Mouse (Mus musculus) heart, embryonic 11.5 days (tissue): ENCODE measurements at regions not wholly inside any gene's neighbourhood (a gene's known extent, or its start where the extent isn't known, plus 50 kb on each side); places are given as distances from the start of the nearest gene placed in this dataset.
"Not testable (repeated sequence)": the region's sequence is repeated elsewhere in the genome, so short reads cannot be mapped to it uniquely, and the experiment has no call there.

Experiments used
- ATAC-seq: fragments of 200-750 bp; cut with Nextera tagmentation; replicated peaks from 2 replicates; pipeline ENCODE4 v1.8.0; 2017; ENCODE audit warnings: moderate library complexity; ENCODE audit not compliant: insufficient number of reproducible peaks, low FRiP score, low TSS enrichment
- H3K27ac ChIP-seq: fragments of 300-500 bp; sonication (generic); 2 replicates; pipeline ENCODE4 v1.5.1; 2014; ENCODE audit warnings: mild to moderate bottlenecking, low read depth, low read length
- H3K27me3 ChIP-seq: fragments of 300-500 bp; sonication (generic); 2 replicates; pipeline ENCODE4 v1.6.1; 2014; ENCODE audit warnings: mild to moderate bottlenecking, low read length, mixed read lengths; ENCODE audit not compliant: control insufficient read depth, insufficient read depth
- H3K36me3 ChIP-seq: fragments of 300-500 bp; sonication (generic); 2 replicates; pipeline ENCODE4 v1.6.1; 2014; ENCODE audit warnings: mild to moderate bottlenecking, low read length, moderate library complexity, mixed read lengths; ENCODE audit not compliant: control insufficient read depth, insufficient read depth
- H3K4me1 ChIP-seq: fragments of 300-500 bp; sonication (generic); 2 replicates; pipeline ENCODE4 v1.6.1; 2014; ENCODE audit warnings: low read length; ENCODE audit not compliant: control insufficient read depth, insufficient read depth
- H3K4me2 ChIP-seq: fragments of 300-500 bp; sonication (generic); 2 replicates; pipeline ENCODE4 v1.6.1; 2014; ENCODE audit warnings: mild to moderate bottlenecking, moderate library complexity
- H3K4me3 ChIP-seq: fragments of 300-500 bp; sonication (generic); 2 replicates; pipeline ENCODE4 v1.5.1; 2014; ENCODE audit warnings: low read depth, low read length
- H3K9ac ChIP-seq: fragments of 300-500 bp; sonication (generic); 2 replicates; pipeline ENCODE4 v1.6.1; 2014; ENCODE audit warnings: mild to moderate bottlenecking, low read depth, low read length, moderate library complexity
- H3K9me3 ChIP-seq: fragments of 300-500 bp; sonication (generic); replicated peaks from 2 replicates; pipeline ENCODE4 v1.6.1; 2016; ENCODE audit warnings: low read length; ENCODE audit not compliant: control insufficient read depth
- WGBS: fragments of 180-500 bp; shearing (Covaris S2); extraction: QIAGEN DNeasy Blood & Tissue Kit; methylation state at CpG from one replicate; pipeline ENCODE4 v1.1.7; 2014; ENCODE audit not compliant: insufficient replicate concordance; 5-methylcytosine and 5-hydroxymethylcytosine counted together

DNA sequence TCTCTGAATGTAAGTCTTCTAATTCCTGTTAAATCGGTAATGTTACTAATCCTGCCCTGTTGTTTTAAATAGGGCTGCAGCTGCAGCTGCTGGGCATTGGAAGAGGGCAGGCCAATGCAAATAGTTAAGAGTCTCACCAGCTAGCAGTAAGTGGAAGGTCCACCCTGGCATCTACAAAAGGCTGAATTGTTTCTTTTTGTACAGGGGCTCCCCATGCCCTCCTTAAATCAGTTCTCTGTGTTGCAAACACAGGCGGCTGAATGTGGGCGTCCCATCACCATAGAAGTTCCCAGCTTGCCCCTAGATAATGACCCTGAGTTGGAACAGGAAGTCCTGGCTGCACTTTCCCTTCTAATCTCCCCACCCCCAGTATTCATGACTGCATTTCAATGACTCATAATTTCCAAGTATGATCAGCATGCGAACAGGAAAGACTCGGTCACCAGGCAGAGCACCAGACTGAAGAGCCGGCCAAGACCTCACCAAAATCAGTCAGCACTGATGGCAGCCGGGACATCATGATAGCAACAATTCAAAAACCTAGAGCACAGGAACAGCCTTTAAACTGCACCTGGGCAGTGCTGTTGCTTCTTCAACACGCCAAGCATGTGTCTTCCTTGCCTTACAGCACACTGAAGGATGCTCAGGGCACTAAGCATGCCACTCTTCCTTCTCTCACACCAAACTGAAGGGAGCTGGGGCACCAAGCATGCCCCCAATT is 123.6 kb upstream of the Tbl1xr1 start:
- 47% methylated on average over 8 of the region's 8 CpGs for WGBS
- Histone ChIP-seq H3K27me3 (no peaks in the 10 kb centered on the region), H3K9me3 (no peaks in the 10 kb centered on the region), H3K4me1 (peaks cover 11% of the 10 kb centered on the region), H3K4me3 (no peak overlapping the region), H3K9ac (no peak overlapping the region), H3K36me3 (no peaks in the 10 kb centered on the region), H3K27ac (peak overlapping the region; percentile 4), H3K4me2 (no peak overlapping the region)
- ATAC-seq: peak; percentile 49; the same call in 1 of the 2 replicates

DNA sequence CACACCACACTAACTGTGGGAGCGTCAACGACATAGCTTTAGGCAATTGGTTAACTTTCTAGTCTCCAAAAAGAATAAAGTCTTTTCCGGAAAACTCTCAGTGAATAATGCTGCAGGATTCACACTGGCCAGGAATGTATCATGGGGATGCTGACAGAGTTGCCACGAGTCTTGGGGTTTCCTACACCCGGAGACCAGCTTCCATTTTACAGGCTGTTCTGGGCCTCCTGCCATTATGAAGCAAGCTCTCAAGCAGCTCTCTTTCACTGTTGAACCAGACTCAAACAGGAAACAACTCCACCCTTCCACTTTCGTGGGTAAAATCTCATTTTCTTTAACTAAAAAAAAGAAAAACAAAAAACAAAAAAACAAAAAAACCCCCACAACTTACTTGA is 123.0 kb upstream of the Tbl1xr1 start:
- no peak for ATAC-seq
- no peaks in the 10 kb centered on the region for H3K9me3 ChIP-seq
- WGBS: 79% methylated on average over 6 of the region's 6 CpGs
- no peaks in the 10 kb centered on the region for H3K36me3 ChIP-seq
- no peaks in the 10 kb centered on the region for H3K27me3 ChIP-seq
- H3K4me3 ChIP-seq: no peak overlapping the region
- no peak overlapping the region for H3K9ac ChIP-seq
- no peak overlapping the region for H3K4me2 ChIP-seq
- peaks cover 11% of the 10 kb centered on the region for H3K4me1 ChIP-seq
- H3K27ac ChIP-seq: peak overlapping the region; percentile 4

DNA sequence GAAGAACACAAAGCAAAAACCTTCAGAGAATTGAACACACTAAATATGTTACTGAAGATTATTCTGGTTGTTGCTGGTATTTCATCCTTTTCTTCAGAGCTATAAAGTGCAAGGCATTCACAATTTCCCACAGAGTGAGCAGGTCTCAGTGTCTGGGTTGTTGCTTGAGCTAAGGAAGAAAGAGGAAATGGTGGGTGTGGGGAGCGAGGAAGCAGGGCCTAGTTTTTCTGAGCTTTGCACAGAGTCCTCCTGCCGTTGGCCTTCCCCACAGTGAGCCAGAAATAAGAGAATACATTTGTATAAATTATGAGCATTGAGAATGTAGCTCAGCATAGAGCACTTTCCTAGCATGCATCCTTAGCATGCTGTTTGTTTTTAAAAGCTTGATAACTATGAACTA is 120.8 kb upstream of the Tbl1xr1 start:
- H3K27ac ChIP-seq: no peak overlapping the region
- no peak for ATAC-seq

DNA sequence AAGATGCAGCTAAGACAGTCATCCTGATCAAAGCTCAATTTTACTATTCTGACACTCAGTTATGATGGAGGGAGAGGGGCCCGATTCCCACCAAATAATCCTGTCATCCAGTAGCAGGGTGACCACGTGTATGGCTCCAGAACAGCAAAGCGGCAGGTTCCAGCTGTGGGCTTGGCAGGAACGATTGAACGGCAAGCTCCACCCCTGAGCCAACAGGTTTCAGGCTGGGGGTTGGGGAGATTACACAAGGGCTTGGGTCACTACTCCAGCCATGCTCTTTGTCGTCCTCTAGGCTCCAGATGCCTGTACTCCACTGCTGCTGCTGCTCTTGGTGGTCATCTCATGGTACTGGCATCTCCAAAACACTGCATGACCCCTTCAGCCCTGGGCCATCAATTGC is 119.3 kb upstream of the Tbl1xr1 start:
- not testable (repeated sequence) for H3K27me3 ChIP-seq, H3K4me2 ChIP-seq, H3K9me3 ChIP-seq, H3K27ac ChIP-seq, ATAC-seq, H3K4me3 ChIP-seq, H3K9ac ChIP-seq, H3K36me3 ChIP-seq
- 63% methylated on average over 6 of the region's 6 CpGs for WGBS
- peaks cover 15% of the 10 kb centered on the region for H3K4me1 ChIP-seq

More for the DNA sequence above, 120.8 kb upstream of the Tbl1xr1 start:
- Histone ChIP-seq H3K4me1 (peaks cover 13% of the 10 kb centered on the region), H3K4me3 (no peak overlapping the region), H3K36me3 (no peaks in the 10 kb centered on the region), H3K9me3 (no peaks in the 10 kb centered on the region), H3K4me2 (no peak overlapping the region), H3K27me3 (no peaks in the 10 kb centered on the region), H3K9ac (no peak overlapping the region)
- WGBS: 62% methylated on average over 2 of the region's 2 CpGs

DNA sequence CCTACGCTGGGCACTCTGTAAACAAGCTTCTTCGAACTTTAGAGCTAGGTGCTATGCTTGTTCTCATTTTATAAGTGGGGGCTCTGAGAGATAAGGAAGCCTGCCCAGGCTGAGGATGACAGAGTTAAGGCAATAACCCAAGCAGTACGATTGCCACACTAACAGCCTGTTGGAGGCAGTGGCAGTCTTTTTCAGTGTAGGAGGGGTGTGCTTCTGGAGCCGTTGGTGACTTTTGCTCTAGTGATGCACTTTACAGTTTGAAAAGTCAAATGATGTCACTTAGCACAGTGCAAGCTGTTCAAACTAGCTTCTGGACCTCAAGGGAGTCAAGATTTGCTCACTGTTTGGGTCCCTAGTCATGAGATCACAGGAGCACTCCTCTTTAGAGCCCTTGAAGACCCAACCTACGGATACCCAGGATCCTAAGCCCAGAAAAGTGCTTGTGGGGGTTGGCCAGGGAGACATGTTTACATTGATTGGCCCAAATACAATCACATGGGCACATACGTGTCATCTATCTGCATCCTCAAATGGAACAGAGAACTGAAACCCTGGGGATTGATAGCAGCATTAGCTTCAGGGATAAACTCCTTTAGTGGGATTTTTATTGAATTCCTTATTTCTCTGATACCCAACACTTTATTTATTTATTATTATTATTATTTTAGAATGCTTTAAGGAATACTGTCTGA is 117.7 kb upstream of the Tbl1xr1 start:
- Histone ChIP-seq H3K36me3 (no peaks in the 10 kb centered on the region), H3K9me3 (no peaks in the 10 kb centered on the region), H3K27ac (no peak overlapping the region), H3K4me3 (no peak overlapping the region), H3K4me2 (no peak overlapping the region), H3K4me1 (peaks cover 22% of the 10 kb centered on the region), H3K9ac (no peak overlapping the region), H3K27me3 (no peaks in the 10 kb centered on the region)
- 62% methylated on average over 6 of the region's 6 CpGs for WGBS
- ATAC-seq: no peak

DNA sequence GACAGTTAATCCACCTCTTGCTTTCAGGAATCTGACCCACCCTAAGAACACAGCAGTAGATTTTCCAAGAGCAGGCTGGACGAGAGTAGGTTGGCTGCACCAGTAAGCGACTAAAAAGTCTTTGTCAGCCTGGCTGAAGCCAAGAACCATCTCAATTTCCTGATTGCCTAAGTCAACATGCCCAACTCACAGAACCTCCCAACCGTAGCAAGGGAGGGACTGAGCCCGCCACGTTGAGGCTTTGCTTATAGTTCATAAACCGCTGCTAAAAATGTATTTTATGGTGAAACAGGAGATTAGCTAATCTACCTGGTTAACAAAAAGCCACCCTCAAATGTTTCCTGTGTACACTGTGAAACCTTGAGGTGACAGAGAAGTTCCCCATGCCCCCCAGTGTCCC is 115.4 kb upstream of the Tbl1xr1 start:
- no peaks in the 10 kb centered on the region for H3K27me3 ChIP-seq
- H3K4me3 ChIP-seq: no peak overlapping the region
- no peak overlapping the region for H3K27ac ChIP-seq
- H3K4me1 ChIP-seq: peaks cover 23% of the 10 kb centered on the region
- 74% methylated on average over 6 of the region's 6 CpGs for WGBS
- H3K9me3 ChIP-seq: no peaks in the 10 kb centered on the region
- H3K9ac ChIP-seq: no peak overlapping the region
- H3K36me3 ChIP-seq: no peaks in the 10 kb centered on the region
- no peak for ATAC-seq
- no peak overlapping the region for H3K4me2 ChIP-seq

DNA sequence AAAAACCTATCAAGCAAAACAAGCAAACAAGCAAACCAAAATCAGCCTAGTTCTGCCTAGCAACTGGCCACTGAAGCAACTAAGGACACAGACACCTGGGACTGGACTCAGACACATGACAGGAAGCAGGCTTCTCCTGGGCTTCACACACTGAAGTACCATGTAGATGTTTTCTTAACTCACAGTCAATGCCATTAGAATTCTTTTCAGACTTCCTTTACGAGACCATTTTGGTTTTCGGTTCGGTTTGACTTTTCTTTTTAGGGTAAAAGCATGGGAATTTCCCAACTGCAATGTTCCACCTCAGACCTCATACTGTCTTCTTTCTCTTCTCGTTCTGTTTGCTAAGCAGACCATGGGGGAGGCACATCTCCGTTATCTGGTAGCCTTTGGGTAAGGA is 114.7 kb upstream of the Tbl1xr1 start:
- peaks cover 23% of the 10 kb centered on the region for H3K4me1 ChIP-seq
- 63% methylated on average over 5 of the region's 5 CpGs for WGBS
- no peak for ATAC-seq
- no peaks in the 10 kb centered on the region for H3K36me3 ChIP-seq
- H3K4me3 ChIP-seq: no peak overlapping the region
- H3K27me3 ChIP-seq: no peaks in the 10 kb centered on the region
- no peaks in the 10 kb centered on the region for H3K9me3 ChIP-seq
- no peak overlapping the region for H3K9ac ChIP-seq
- no peak overlapping the region for H3K27ac ChIP-seq
- no peak overlapping the region for H3K4me2 ChIP-seq

DNA sequence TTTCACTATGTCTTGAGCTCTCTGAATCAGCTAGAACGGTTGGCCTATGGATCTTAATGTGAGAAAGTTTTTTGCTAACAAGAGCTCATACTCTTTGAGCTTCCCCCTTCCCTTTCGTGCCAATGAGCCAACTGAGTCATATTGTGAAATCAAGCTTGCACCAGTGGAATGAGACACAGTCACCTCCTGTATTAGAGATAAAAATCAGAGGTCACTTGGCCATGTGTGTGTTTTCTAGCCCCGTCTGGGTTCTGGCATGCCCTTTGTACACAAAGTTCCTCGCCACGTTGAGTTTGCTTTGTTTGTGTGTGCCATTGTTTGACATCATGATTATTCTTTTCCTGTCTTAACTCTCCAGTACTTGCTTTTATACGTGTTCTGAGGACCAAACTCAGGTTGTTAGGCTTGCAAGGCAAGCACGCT is 114.1 kb upstream of the Tbl1xr1 start:
- H3K9me3 ChIP-seq: no peaks in the 10 kb centered on the region
- H3K27ac ChIP-seq: no peak overlapping the region
- no peak overlapping the region for H3K4me2 ChIP-seq
- H3K9ac ChIP-seq: no peak overlapping the region
- WGBS: 48% methylated on average over 7 of the region's 7 CpGs
- H3K4me1 ChIP-seq: peaks cover 23% of the 10 kb centered on the region
- no peak overlapping the region for H3K4me3 ChIP-seq
- no peaks in the 10 kb centered on the region for H3K27me3 ChIP-seq
- ATAC-seq: no peak
- no peaks in the 10 kb centered on the region for H3K36me3 ChIP-seq
